In the genomic region with DNA sequence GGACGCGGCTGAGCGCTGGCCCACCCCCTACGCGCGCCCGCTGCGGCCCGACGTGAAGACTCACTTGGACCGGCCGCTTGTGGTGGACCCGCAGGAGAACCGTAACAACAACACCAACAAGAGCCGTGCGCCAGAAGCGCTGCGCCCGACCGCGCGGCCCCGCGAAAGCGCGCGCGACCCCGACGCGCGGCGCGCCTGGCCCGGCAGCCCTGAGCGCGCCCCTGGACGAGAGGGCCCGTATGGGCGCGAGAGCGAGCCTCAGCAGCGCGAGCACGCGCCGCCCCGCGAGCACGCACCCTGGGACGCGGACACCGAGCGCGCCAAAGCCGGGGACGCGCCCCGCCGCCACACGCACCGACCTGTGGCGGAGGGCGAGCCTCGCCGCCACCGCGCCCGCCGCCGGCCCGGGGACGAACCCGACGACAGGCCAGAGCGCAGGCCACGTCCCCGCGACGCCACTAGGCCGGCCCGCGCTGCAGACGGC, we compare ENCODE assay signal across 8 mouse cellular contexts.
DNase-seq lines count a peak whose midpoint lies in the region; ATAC-seq and TF ChIP-seq lines count a peak whose summit lies in the region.

No protein-coding gene starts in this region.

- no peaks in the 10 kb centered on the region for H3K36me3 ChIP-seq in kidney, postnatal 0 days (ENCODE audit: insufficient read depth, low read length)
- H3K36me3 ChIP-seq in forebrain, embryonic 14.5 days (ENCODE audit: control insufficient read depth, insufficient read depth, low read length), result no peaks in the 10 kb centered on the region
- H3K36me3 ChIP-seq in limb, embryonic 14.5 days (ENCODE audit: control insufficient read depth, insufficient read depth, low read length), result no peaks in the 10 kb centered on the region
- H3K36me3 ChIP-seq in stomach, embryonic 15.5 days, result no peaks in the 10 kb centered on the region

- peak overlapping the region; percentile 41 for H3K4me3 ChIP-seq in kidney, postnatal 0 days (replicated peaks; ENCODE audit: low read depth, low read length)
- peak overlapping the region; percentile 40 for H3K4me3 ChIP-seq in forebrain, embryonic 14.5 days (ENCODE audit: low read depth, low read length)
- H3K4me3 ChIP-seq in limb, embryonic 14.5 days (replicated peaks; ENCODE audit: low read length), result peak overlapping the region; percentile 46
- H3K4me3 ChIP-seq in stomach, embryonic 15.5 days (replicated peaks), result peak overlapping the region; percentile 44

- TF ChIP-seq POLR2A in brain, embryonic 14.5 days (IDR thresholded peaks at IDR 0.05; ENCODE audit: borderline replicate concordance, extremely low read depth, insufficient read depth, insufficient read length, poor library complexity, severe bottlenecking), result no peak
- TF ChIP-seq POLR2A in limb, embryonic 14.5 days (IDR thresholded peaks at IDR 0.05; ENCODE audit: borderline replicate concordance, extremely low read depth, insufficient read depth, insufficient read length), result no peak

- intact Hi-C loops in gastrocnemius, postnatal 36 days (cut with DNase I), result loop anchor here (10.0 kb wide), 1 partner anchor 264 kb away; no protein-coding TSS in a partner anchor

- ATAC-seq in kidney, postnatal 0 days (replicated peaks; ENCODE audit: low FRiP score, low read depth), result peak; percentile 36; the same call in 1 of the 2 replicates
- ATAC-seq in forebrain, embryonic 14.5 days, result no peak
- peak; percentile 30; the same call in 1 of the 2 replicates for ATAC-seq in limb, embryonic 14.5 days (ENCODE audit: low FRiP score, low read depth)
- no peak for ATAC-seq in stomach, embryonic 15.5 days (ENCODE audit: insufficient read depth, low FRiP score, low read depth)

- H3K9me3 ChIP-seq in kidney, postnatal 0 days (replicated peaks; ENCODE audit: low read length), result no peaks in the 10 kb centered on the region
- no peaks in the 10 kb centered on the region for H3K9me3 ChIP-seq in forebrain, embryonic 14.5 days (replicated peaks; ENCODE audit: control insufficient read depth, low read length)
- H3K9me3 ChIP-seq in limb, embryonic 14.5 days (ENCODE audit: control insufficient read depth, low read length), result no peaks in the 10 kb centered on the region
- no peaks in the 10 kb centered on the region for H3K9me3 ChIP-seq in stomach, embryonic 15.5 days

- WGBS in kidney, postnatal 0 days, result 1% methylated on average over 78 of the region's 84 CpGs
- WGBS in forebrain, embryonic 14.5 days, result under 1% methylated on average over 67 of the region's 84 CpGs
- whole genome bisulfite sequencing in limb, embryonic 14.5 days, result under 1% methylated on average over 52 of the region's 84 CpGs
- under 1% methylated on average over 84 of the region's 84 CpGs for WGBS in stomach, embryonic 15.5 days

- peaks cover 29% of the 10 kb centered on the region for H3K27me3 ChIP-seq in kidney, postnatal 0 days (ENCODE audit: insufficient read depth, low read length)
- H3K27me3 ChIP-seq in forebrain, embryonic 14.5 days (replicated peaks; ENCODE audit: control insufficient read depth, insufficient read depth, low read length), result peaks cover 37% of the 10 kb centered on the region
- H3K27me3 ChIP-seq in limb, embryonic 14.5 days (ENCODE audit: control insufficient read depth, insufficient read depth, low read length), result peaks cover 61% of the 10 kb centered on the region
- H3K27me3 ChIP-seq in stomach, embryonic 15.5 days (replicated peaks), result peaks cover 51% of the 10 kb centered on the region

- H3K4me1 ChIP-seq in kidney, postnatal 0 days (replicated peaks; ENCODE audit: insufficient read depth, low read length), result 0 out of 2 replicates have a peak, but pooled peaks cover 4% of the 10 kb centered on the region
- H3K4me1 ChIP-seq in forebrain, embryonic 14.5 days (ENCODE audit: control insufficient read depth, insufficient read depth, low read length), result peaks cover 3% of the 10 kb centered on the region
- 0 out of 2 replicates have a peak, but pooled peaks cover 3% of the 10 kb centered on the region for H3K4me1 ChIP-seq in limb, embryonic 14.5 days (ENCODE audit: control insufficient read depth, insufficient read depth, low read length)
- H3K4me1 ChIP-seq in stomach, embryonic 15.5 days, result 0 out of 2 replicates have a peak, but pooled peaks cover 6% of the 10 kb centered on the region

- DNase-seq in kidney, postnatal 0 days (ENCODE audit: low spot score), result peak; percentile 2
- DNase-seq in kidney, postnatal 25 days, result no peak
- DNase-seq in brain, embryonic 14.5 days (ENCODE audit: low read depth), result peak; percentile 63
- DNase-seq in forebrain, embryonic 14.5 days (ENCODE audit: low spot score), result peak; percentile 49
- DNase-seq in limb, embryonic 14.5 days (ENCODE audit: low spot score), result no peak
- no peak for DNase-seq in gastrocnemius, postnatal 36 days
- no peak for DNase-seq in kidney, postnatal 14 days

- H3K9ac ChIP-seq in kidney, postnatal 0 days (ENCODE audit: low read depth, low read length), result no peak overlapping the region
- peak overlapping the region; percentile 45; the same call in 1 of the 2 replicates for H3K9ac ChIP-seq in forebrain, embryonic 14.5 days (ENCODE audit: low read length)
- H3K9ac ChIP-seq in limb, embryonic 14.5 days (ENCODE audit: low read depth, low read length, severe bottlenecking), result peak overlapping the region; percentile 44
- H3K9ac ChIP-seq in stomach, embryonic 15.5 days, result no peak overlapping the region

- peak overlapping the region; percentile 67 for H3K4me2 ChIP-seq in kidney, postnatal 0 days (ENCODE audit: low read length)
- peak overlapping the region; percentile 55 for H3K4me2 ChIP-seq in forebrain, embryonic 14.5 days (ENCODE audit: low read length)
- H3K4me2 ChIP-seq in limb, embryonic 14.5 days (replicated peaks; ENCODE audit: low read depth, low read length, severe bottlenecking), result peak overlapping the region; percentile 65
- H3K4me2 ChIP-seq in stomach, embryonic 15.5 days, result peak overlapping the region; percentile 75

- H3K27ac ChIP-seq in kidney, postnatal 0 days, result no peak overlapping the region
- no peak overlapping the region for H3K27ac ChIP-seq in forebrain, embryonic 14.5 days (ENCODE audit: low read depth, low read length)
- no peak overlapping the region for H3K27ac ChIP-seq in limb, embryonic 14.5 days (replicated peaks; ENCODE audit: low read depth, low read length)
- no peak overlapping the region for H3K27ac ChIP-seq in stomach, embryonic 15.5 days

- TF ChIP-seq CTCF in kidney, postnatal 0 days (IDR thresholded peaks at IDR 0.05; ENCODE audit: low read depth), result no peak
- TF ChIP-seq CTCF in brain, embryonic 14.5 days (IDR thresholded peaks at IDR 0.05; ENCODE audit: borderline replicate concordance, extremely low read depth, insufficient read depth, insufficient read length), result no peak

Comparison
In these comparisons a context has a peak if more than half of its experiments do, and no peak if none do; other contexts are left out.
1. DNase-seq: peak in kidney, postnatal 0 days (single experiment), brain, embryonic 14.5 days (single experiment) and forebrain, embryonic 14.5 days (single experiment); none in kidney, postnatal 25 days (0 of 2), limb, embryonic 14.5 days (single experiment), gastrocnemius, postnatal 36 days (0 of 2) and kidney, postnatal 14 days (single experiment).
2. ATAC-seq: peak in kidney, postnatal 0 days (single experiment) and limb, embryonic 14.5 days (single experiment); none in forebrain, embryonic 14.5 days (single experiment) and stomach, embryonic 15.5 days (single experiment).
3. H3K9ac ChIP-seq: peak in forebrain, embryonic 14.5 days (single experiment) and limb, embryonic 14.5 days (single experiment); none in kidney, postnatal 0 days (single experiment) and stomach, embryonic 15.5 days (single experiment).
4. Peak in every context shown above with its lines, with median percentiles within 50 percentile points of each other: H3K4me2 ChIP-seq and H3K4me3 ChIP-seq.